Mouse (Mus musculus): ENCODE data around the gene Cdc40. TPM values are rescaled to one million over a fixed set of nuclear protein-coding genes. Genes with fewer than 3 reads are reported as not detected.

Cdc40 gene
- polyA plus RNA-seq, 1 experiment = 9.3 TPM

- Histone ChIP-seq H3K4me2 (ENCODE audit: low read depth) (no peak overlapping the region), H3K4me3 (no peak overlapping the region), H3K79me2 (ENCODE audit: control insufficient read depth, insufficient read depth) (no peaks in the 10 kb centered on the region), H3K36me3 (ENCODE audit: control insufficient read depth, insufficient read depth) (no peaks in the 10 kb centered on the region), H3ac (ENCODE audit: control insufficient read depth, insufficient read length) (no peak overlapping the region), H3K27me3 (ENCODE audit: control insufficient read depth, insufficient read depth, insufficient read length) (no peaks in the 10 kb centered on the region)
- TF ChIP-seq POLR2AphosphoS2 (IDR thresholded peaks at IDR 0.05; ENCODE audit: insufficient read length, low read depth) (no peak), MYOG (IDR thresholded peaks at IDR 0.05; ENCODE audit: control insufficient read depth in 1 of 3, insufficient read depth in 1 of 3, insufficient read length in 2 of 3, low read depth in 2 of 3) (no peak), E2F4 (IDR thresholded peaks at IDR 0.05; ENCODE audit: insufficient read depth) (no peak), MAX (IDR thresholded peaks at IDR 0.05; ENCODE audit: low read depth) (no peak), USF1 (IDR thresholded peaks at IDR 0.05; ENCODE audit: low read depth) (no peak), REST (IDR thresholded peaks at IDR 0.05; ENCODE audit: insufficient read depth, insufficient read length) (no peak)
Measured at GRCm38 (mm10) chr10:40805221-40805620, 77.9 kb downstream of the Cdc40 start.

DNA sequence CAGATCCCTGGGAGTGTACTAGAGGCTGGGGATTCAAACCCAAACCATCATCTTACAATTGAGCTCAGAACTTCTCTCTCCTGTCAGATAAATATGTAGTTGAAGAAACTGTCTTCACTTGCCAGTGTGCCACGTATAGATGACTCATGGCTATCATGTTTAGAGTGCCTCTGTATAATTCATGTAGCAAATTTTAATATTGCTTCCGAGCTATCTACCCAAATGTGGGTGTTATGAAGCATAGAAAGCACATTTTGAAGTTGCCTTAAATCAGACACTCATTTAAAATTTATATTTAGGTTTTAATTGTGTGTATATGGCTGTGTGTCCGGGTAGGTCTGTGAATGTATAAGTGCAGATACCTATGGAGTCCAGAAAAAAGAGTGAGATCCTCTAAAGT, 91.0 kb downstream of the Cdc40 start:
- H3K27me3 ChIP-seq (ENCODE audit: control insufficient read depth, insufficient read depth, insufficient read length) = no peaks in the 10 kb centered on the region
- H3K4me2 ChIP-seq (ENCODE audit: low read depth) = no peak overlapping the region
- TF ChIP-seq E2F4 (IDR thresholded peaks at IDR 0.05; ENCODE audit: insufficient read depth) = no peak
- no peak for TF ChIP-seq SRF (IDR thresholded peaks at IDR 0.05; ENCODE audit: control insufficient read depth, insufficient read length, low read depth)
- no peak for TF ChIP-seq TCF12 (IDR thresholded peaks at IDR 0.05; ENCODE audit: insufficient read depth, poor library complexity, severe bottlenecking)
- no peak for TF ChIP-seq POLR2AphosphoS2 (IDR thresholded peaks at IDR 0.05; ENCODE audit: insufficient read length, low read depth)
- no peak for TF ChIP-seq POLR2A (IDR thresholded peaks at IDR 0.05; ENCODE audit: insufficient read length, low read depth)
- no peak for TF ChIP-seq REST (IDR thresholded peaks at IDR 0.05; ENCODE audit: insufficient read depth, insufficient read length)
- TF ChIP-seq USF1 (IDR thresholded peaks at IDR 0.05; ENCODE audit: low read depth) = no peak
- TF ChIP-seq MYOG (IDR thresholded peaks at IDR 0.05; ENCODE audit: control insufficient read depth in 1 of 3, insufficient read depth in 1 of 3, insufficient read length in 2 of 3, low read depth in 2 of 3) = no peak
- no peak for TF ChIP-seq CEBPB (IDR thresholded peaks at IDR 0.05; ENCODE audit: insufficient read depth, poor library complexity, severe bottlenecking)
- TF ChIP-seq MYOD1 (IDR thresholded peaks at IDR 0.05; ENCODE audit: control insufficient read depth in 1 of 3, insufficient read length in 2 of 3, low read depth in 2 of 3) = no peak
- no peak for TF ChIP-seq MAX (IDR thresholded peaks at IDR 0.05; ENCODE audit: low read depth)
- no peak for TF ChIP-seq TCF3 (IDR thresholded peaks at IDR 0.05; ENCODE audit: insufficient read length, low read depth)
- H3ac ChIP-seq (ENCODE audit: control insufficient read depth, insufficient read length) = no peak overlapping the region
- H3K36me3 ChIP-seq (ENCODE audit: control insufficient read depth, insufficient read depth) = no peaks in the 10 kb centered on the region
- H3K79me2 ChIP-seq (ENCODE audit: control insufficient read depth, insufficient read depth) = no peaks in the 10 kb centered on the region
- H3K4me3 ChIP-seq = no peak overlapping the region

- Histone ChIP-seq H3ac (ENCODE audit: control insufficient read depth, insufficient read length) (no peak overlapping the region), H3K27me3 (ENCODE audit: control insufficient read depth, insufficient read depth, insufficient read length) (no peaks in the 10 kb centered on the region), H3K4me3 (no peak overlapping the region), H3K4me2 (ENCODE audit: low read depth) (no peak overlapping the region), H3K36me3 (ENCODE audit: control insufficient read depth, insufficient read depth) (no peaks in the 10 kb centered on the region), H3K79me2 (ENCODE audit: control insufficient read depth, insufficient read depth) (no peaks in the 10 kb centered on the region)
- no peak for TF ChIP-seq CEBPB (IDR thresholded peaks at IDR 0.05; ENCODE audit: insufficient read depth, poor library complexity, severe bottlenecking)
- TF ChIP-seq SRF (IDR thresholded peaks at IDR 0.05; ENCODE audit: control insufficient read depth, insufficient read length, low read depth) = no peak
- TF ChIP-seq TCF3 (IDR thresholded peaks at IDR 0.05; ENCODE audit: insufficient read length, low read depth) = no peak
- no peak for TF ChIP-seq REST (IDR thresholded peaks at IDR 0.05; ENCODE audit: insufficient read depth, insufficient read length)
- no peak for TF ChIP-seq MYOG (IDR thresholded peaks at IDR 0.05; ENCODE audit: control insufficient read depth in 1 of 3, insufficient read depth in 1 of 3, insufficient read length in 2 of 3, low read depth in 2 of 3)
- TF ChIP-seq TCF12 (IDR thresholded peaks at IDR 0.05; ENCODE audit: insufficient read depth, poor library complexity, severe bottlenecking) = no peak
- no peak for TF ChIP-seq MAX (IDR thresholded peaks at IDR 0.05; ENCODE audit: low read depth)
- no peak for TF ChIP-seq POLR2A (IDR thresholded peaks at IDR 0.05; ENCODE audit: insufficient read length, low read depth)
- no peak for TF ChIP-seq E2F4 (IDR thresholded peaks at IDR 0.05; ENCODE audit: insufficient read depth)
- TF ChIP-seq POLR2AphosphoS2 (IDR thresholded peaks at IDR 0.05; ENCODE audit: insufficient read length, low read depth) = no peak
- no peak for TF ChIP-seq USF1 (IDR thresholded peaks at IDR 0.05; ENCODE audit: low read depth)
- no peak for TF ChIP-seq MYOD1 (IDR thresholded peaks at IDR 0.05; ENCODE audit: control insufficient read depth in 1 of 3, insufficient read length in 2 of 3, low read depth in 2 of 3)
Measured at GRCm38 (mm10) chr10:40790406-40790805, 92.7 kb downstream of the Cdc40 start.

Other genes with a start within 250 kb of the Cdc40 start
- 0.34 TPM for gene Mettl24, start 200.0 kb downstream of the Cdc40 start, polyA plus RNA-seq (2012; fragmentation: generic; extraction: Trizol)
- gene Wasf1, start 164 bp upstream of the Cdc40 start, polyA plus RNA-seq (2012; fragmentation: generic; extraction: Trizol) = 6.3 TPM
- gene Gpr6, start 189.0 kb upstream of the Cdc40 start, polyA plus RNA-seq (2012; fragmentation: generic; extraction: Trizol) = not detected

Measured in myocyte (in vitro differentiated cells).